Mouse (Mus musculus): Measurements from ENCODE around the gene Nyap2. TPM values are rescaled to one million over a fixed set of nuclear protein-coding genes. Genes with fewer than 3 reads are reported as not detected.
"Not testable (repeated sequence)": the region's sequence is repeated elsewhere in the genome, so short reads cannot be mapped to it uniquely, and the experiment has no call there.

The Nyap2 gene
- polyA plus RNA-seq, 1 experiment from 2014 or later = 0.42 TPM

DNA sequence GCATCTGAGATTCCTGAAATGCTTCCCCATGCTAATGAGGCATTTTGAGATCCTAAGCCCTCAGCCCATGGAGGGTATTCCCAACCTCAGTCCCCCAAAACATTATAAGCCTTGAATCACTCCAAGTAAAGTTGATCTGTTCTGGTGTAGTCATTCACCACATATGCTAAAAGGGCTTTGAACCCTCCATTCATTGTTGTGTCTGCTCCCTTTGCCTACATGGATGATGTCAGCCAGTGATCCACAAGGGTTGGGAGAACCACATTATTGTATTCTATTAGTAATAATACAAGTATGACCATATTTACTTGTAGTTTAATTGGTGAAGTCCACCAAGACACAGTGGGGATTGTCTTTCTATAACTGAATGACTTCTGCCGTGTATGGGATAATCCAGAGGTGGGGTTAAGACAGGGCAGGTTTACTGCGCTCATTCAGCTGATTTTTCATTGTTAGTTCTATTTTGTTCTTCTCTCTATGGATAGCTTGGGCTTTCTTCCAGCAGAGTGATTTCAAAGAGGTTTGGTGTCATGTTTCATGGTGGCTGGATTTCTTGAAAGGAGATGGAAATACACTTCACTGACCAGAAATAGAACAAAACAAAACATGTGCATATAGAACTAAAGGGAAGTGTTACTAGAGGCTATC is 155.1 kb downstream of the Nyap2 start:
- no peak overlapping the region for H3K27ac ChIP-seq (replicated peaks)
- H3K9me3 ChIP-seq (replicated peaks) = no peaks in the 10 kb centered on the region
- no peak for DNase-seq (ENCODE audit: low spot score)
- no peak overlapping the region for H3K4me3 ChIP-seq
- H3K36me3 ChIP-seq = no peaks in the 10 kb centered on the region
- WGBS = 24% methylated on average over 2 of the region's 2 CpGs
- peaks cover 19% of the 10 kb centered on the region for H3K4me1 ChIP-seq
- H3K27me3 ChIP-seq (ENCODE audit: low read depth, poor library complexity, severe bottlenecking) = no peaks in the 10 kb centered on the region

- not testable (repeated sequence) for H3K36me3 ChIP-seq; H3K27ac ChIP-seq (replicated peaks); H3K27me3 ChIP-seq (ENCODE audit: low read depth, poor library complexity, severe bottlenecking); DNase-seq (ENCODE audit: low spot score); H3K9me3 ChIP-seq (replicated peaks); H3K4me3 ChIP-seq
- WGBS = 68% methylated on average over 5 of the region's 5 CpGs
- peaks cover 19% of the 10 kb centered on the region for H3K4me1 ChIP-seq
These were observed 155.6 kb downstream of the Nyap2 start for GRCm38 (mm10) chr1:81232407-81232789.

DNA sequence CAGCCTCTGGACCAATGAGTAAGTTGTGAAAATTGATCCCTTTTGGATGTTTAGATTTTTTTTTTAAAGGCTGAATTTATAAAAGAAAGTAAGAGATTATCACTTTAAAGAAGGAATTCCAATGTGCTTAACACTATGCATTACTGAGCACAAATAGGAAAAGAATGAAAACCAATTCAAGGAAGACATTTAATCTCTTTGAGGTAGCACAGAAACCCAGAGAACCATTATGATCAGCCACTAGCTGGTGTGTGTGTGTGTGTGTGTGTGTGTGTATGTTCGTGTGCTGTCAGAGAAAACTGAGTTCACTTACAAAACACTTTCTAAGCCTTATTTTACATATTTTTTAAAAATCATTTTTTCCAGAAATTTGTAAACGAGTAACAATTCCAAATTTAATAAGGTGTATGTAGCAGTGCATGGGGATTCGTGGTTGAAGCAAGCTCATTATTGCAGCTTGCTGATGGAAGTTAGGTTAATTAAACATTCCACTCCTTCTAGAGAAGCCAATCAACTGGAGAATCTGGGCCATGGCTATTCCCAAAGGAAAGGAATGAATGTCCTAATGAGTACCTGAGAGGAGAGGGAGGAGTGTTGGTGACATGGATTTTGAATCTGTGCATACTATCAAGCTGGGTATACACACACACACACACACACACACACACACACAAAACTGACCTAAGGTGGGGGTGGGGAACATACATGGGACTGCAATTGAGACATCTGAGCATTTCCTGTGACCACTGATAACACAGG is 171.9 kb downstream of the Nyap2 start:
- 71% methylated on average over 3 of the region's 3 CpGs for WGBS
- Histone ChIP-seq H3K4me3 (no peak overlapping the region), H3K9me3 (replicated peaks) (no peaks in the 10 kb centered on the region)

DNA sequence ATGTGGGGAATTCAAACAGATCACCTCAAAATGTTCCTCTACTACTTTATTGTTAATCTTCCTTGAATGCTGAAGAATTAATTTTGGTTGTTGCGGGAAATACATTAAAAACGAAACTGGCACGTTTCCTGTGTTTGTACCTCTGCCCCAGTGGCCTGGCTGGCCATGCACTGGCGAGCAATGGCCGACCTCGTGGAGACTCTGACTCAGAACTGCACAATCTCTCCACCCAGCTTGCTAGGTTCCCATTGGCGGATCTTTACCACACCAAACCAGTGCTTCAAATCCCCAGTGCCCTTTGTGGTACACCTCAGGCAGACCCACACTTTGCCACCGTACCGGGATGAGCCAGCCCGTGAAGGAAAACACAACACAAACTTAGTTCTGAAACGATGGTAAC is 173.3 kb downstream of the Nyap2 start:
- Histone ChIP-seq H3K27ac (replicated peaks) (no peak overlapping the region), H3K9me3 (replicated peaks) (no peaks in the 10 kb centered on the region), H3K27me3 (ENCODE audit: low read depth, poor library complexity, severe bottlenecking) (no peaks in the 10 kb centered on the region), H3K36me3 (no peaks in the 10 kb centered on the region), H3K4me1 (peaks cover 5% of the 10 kb centered on the region; the same call in 1 of the 2 replicates), H3K4me3 (no peak overlapping the region)
- WGBS = 95% methylated on average over 11 of the region's 11 CpGs
- DNase-seq (ENCODE audit: low spot score) = no peak

More for the DNA sequence above, 171.9 kb downstream of the Nyap2 start:
- Histone ChIP-seq H3K36me3 (no peaks in the 10 kb centered on the region), H3K27me3 (ENCODE audit: low read depth, poor library complexity, severe bottlenecking) (no peaks in the 10 kb centered on the region), H3K4me1 (peaks cover 5% of the 10 kb centered on the region; the same call in 1 of the 2 replicates), H3K27ac (replicated peaks) (no peak overlapping the region)
- no peak for DNase-seq (ENCODE audit: low spot score)

GRCm38 (mm10) chr1:81266441-81266840 is 189.7 kb downstream of the Nyap2 start:
- 77% methylated on average over 3 of the region's 3 CpGs for WGBS
- no peak overlapping the region for H3K27ac ChIP-seq (replicated peaks)
- H3K4me3 ChIP-seq = no peak overlapping the region

DNA sequence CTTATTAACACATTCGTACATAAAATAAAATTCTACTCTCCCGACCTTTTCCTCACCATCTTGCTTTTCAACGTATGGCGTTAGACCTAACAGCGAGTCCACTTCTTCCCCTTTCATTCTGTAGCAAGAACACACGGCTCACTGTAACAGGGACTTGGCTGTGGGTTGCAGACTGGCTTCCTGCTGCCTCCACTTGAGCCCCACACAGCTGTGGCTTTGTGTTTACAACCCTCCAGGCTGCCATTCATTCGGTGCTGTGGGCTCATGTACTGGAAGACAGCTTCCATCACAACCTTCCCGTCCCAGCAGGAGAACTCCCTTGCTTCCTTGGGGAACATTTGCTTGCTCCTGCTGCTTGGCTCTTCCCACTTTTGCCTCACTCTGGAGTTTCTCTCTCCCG is 204.2 kb downstream of the Nyap2 start:
- H3K4me3 ChIP-seq = no peak overlapping the region
- no peaks in the 10 kb centered on the region for H3K36me3 ChIP-seq
- H3K4me1 ChIP-seq = no peaks in the 10 kb centered on the region
- H3K27me3 ChIP-seq (ENCODE audit: low read depth, poor library complexity, severe bottlenecking) = no peaks in the 10 kb centered on the region
- DNase-seq (ENCODE audit: low spot score) = no peak
- H3K9me3 ChIP-seq (replicated peaks) = no peaks in the 10 kb centered on the region
- 55% methylated on average over 9 of the region's 9 CpGs for WGBS
- H3K27ac ChIP-seq (replicated peaks) = no peak overlapping the region

More at GRCm38 (mm10) chr1:81266441-81266840, 189.7 kb downstream of the Nyap2 start:
- Histone ChIP-seq H3K4me1 (peaks cover 12% of the 10 kb centered on the region; the same call in 1 of the 2 replicates), H3K27me3 (ENCODE audit: low read depth, poor library complexity, severe bottlenecking) (no peaks in the 10 kb centered on the region), H3K36me3 (no peaks in the 10 kb centered on the region), H3K9me3 (replicated peaks) (no peaks in the 10 kb centered on the region)
- DNase-seq (ENCODE audit: low spot score) = no peak

- Histone ChIP-seq H3K4me3 (no peak overlapping the region), H3K27ac (replicated peaks) (no peak overlapping the region), H3K27me3 (ENCODE audit: low read depth, poor library complexity, severe bottlenecking) (no peaks in the 10 kb centered on the region), H3K4me1 (no peaks in the 10 kb centered on the region), H3K9me3 (replicated peaks) (no peaks in the 10 kb centered on the region), H3K36me3 (no peaks in the 10 kb centered on the region)
- WGBS = 79% methylated on average over 3 of the region's 3 CpGs
- no peak for DNase-seq (ENCODE audit: low spot score)
These were observed 208.9 kb downstream of the Nyap2 start for GRCm38 (mm10) chr1:81285633-81286032.

- Histone ChIP-seq H3K27me3 (ENCODE audit: low read depth, poor library complexity, severe bottlenecking) (no peaks in the 10 kb centered on the region), H3K4me1 (no peaks in the 10 kb centered on the region), H3K36me3 (no peaks in the 10 kb centered on the region), H3K27ac (replicated peaks) (no peak overlapping the region), H3K9me3 (replicated peaks) (no peaks in the 10 kb centered on the region), H3K4me3 (no peak overlapping the region)
- DNase-seq (ENCODE audit: low spot score) = peak; percentile 20
These were observed 210.3 kb downstream of the Nyap2 start for GRCm38 (mm10) chr1:81287088-81287487.

DNA sequence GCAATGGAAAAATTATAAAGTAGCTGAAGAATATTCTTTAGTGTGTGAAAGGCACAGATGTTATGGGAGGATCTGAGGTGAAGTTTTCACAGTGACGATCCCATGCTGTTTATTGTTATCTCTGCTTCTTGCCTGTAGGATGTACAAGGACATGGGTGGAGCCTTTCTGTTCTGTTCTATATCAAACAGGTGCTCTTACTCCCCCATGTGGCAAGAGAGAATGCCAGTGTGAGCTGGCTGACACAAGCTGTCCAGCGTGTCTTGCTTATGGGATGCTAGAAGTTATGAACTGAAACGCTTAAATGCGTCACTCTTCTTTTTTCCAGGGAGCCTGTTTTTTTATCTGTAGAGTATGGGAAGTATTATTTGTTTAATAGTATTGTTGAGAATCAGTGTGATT is 224.0 kb downstream of the Nyap2 start:
- no peaks in the 10 kb centered on the region for H3K36me3 ChIP-seq
- H3K4me1 ChIP-seq = no peaks in the 10 kb centered on the region
- no peak overlapping the region for H3K4me3 ChIP-seq
- H3K27me3 ChIP-seq (ENCODE audit: low read depth, poor library complexity, severe bottlenecking) = no peaks in the 10 kb centered on the region
- 56% methylated on average over 4 of the region's 4 CpGs for WGBS
- H3K9me3 ChIP-seq (replicated peaks) = no peaks in the 10 kb centered on the region
- DNase-seq (ENCODE audit: low spot score) = no peak
- no peak overlapping the region for H3K27ac ChIP-seq (replicated peaks)

GRCm38 (mm10) chr1:81301661-81302060 is 224.9 kb downstream of the Nyap2 start:
- Histone ChIP-seq H3K4me3 (no peak overlapping the region), H3K27ac (replicated peaks) (no peak overlapping the region), H3K9me3 (replicated peaks) (no peaks in the 10 kb centered on the region), H3K27me3 (ENCODE audit: low read depth, poor library complexity, severe bottlenecking) (no peaks in the 10 kb centered on the region), H3K36me3 (no peaks in the 10 kb centered on the region), H3K4me1 (no peaks in the 10 kb centered on the region)
- 13% methylated on average over 2 of the region's 2 CpGs for WGBS
- DNase-seq (ENCODE audit: low spot score) = no peak

GRCm38 (mm10) chr1:81303389-81303788 is 226.6 kb downstream of the Nyap2 start:
- no peaks in the 10 kb centered on the region for H3K9me3 ChIP-seq (replicated peaks)
- 69% methylated on average over 3 of the region's 3 CpGs for WGBS
- DNase-seq (ENCODE audit: low spot score) = no peak
- H3K27ac ChIP-seq (replicated peaks) = no peak overlapping the region
- no peaks in the 10 kb centered on the region for H3K36me3 ChIP-seq
- H3K27me3 ChIP-seq (ENCODE audit: low read depth, poor library complexity, severe bottlenecking) = no peaks in the 10 kb centered on the region
- no peaks in the 10 kb centered on the region for H3K4me1 ChIP-seq
- no peak overlapping the region for H3K4me3 ChIP-seq

DNA sequence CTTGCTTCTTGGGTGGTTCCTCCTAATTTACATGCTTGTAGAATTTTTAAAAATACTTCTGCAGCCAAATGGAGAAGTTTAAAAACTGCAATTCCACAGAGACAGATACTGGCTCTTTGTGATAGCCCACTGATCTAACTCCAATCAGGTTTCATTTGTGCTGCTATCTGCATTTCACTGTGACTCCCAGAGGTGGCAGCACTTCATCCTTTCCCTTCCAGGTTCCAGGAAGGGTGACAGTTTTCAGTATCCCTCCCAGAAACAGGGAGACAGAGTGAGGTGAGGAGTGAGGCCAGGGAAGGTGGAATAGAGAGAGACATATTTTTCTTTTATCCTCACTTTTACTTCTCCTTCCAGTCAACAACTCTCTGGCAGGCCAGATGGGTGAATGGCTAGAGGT is 230.7 kb downstream of the Nyap2 start:
- Histone ChIP-seq H3K27me3 (ENCODE audit: low read depth, poor library complexity, severe bottlenecking) (no peaks in the 10 kb centered on the region), H3K4me3 (no peak overlapping the region), H3K4me1 (no peaks in the 10 kb centered on the region), H3K36me3 (no peaks in the 10 kb centered on the region), H3K27ac (replicated peaks) (no peak overlapping the region), H3K9me3 (replicated peaks) (no peaks in the 10 kb centered on the region)
- DNase-seq (ENCODE audit: low spot score) = no peak

DNA sequence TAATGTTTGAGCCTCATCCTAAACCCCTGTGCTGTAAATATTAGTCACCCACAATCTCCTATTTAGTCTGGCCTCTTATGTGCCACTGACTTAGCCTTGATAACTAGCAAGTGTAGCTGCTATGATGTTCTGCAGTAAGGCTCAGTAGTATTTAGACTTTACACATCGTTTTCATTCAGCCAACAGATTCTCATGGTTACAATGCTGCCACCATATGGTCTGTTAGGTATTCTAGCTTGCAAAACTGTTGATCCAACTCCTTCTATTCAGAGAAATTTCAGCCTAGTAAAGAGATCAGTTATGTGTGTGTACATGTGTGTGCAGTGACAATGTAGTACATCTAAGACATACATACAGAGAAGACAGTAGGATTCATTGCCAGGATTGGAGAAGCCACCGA is 231.2 kb downstream of the Nyap2 start:
- no peak overlapping the region for H3K4me3 ChIP-seq
- no peaks in the 10 kb centered on the region for H3K9me3 ChIP-seq (replicated peaks)
- no peaks in the 10 kb centered on the region for H3K36me3 ChIP-seq
- H3K27ac ChIP-seq (replicated peaks) = no peak overlapping the region
- 73% methylated on average over 2 of the region's 2 CpGs for WGBS
- H3K27me3 ChIP-seq (ENCODE audit: low read depth, poor library complexity, severe bottlenecking) = no peaks in the 10 kb centered on the region
- DNase-seq (ENCODE audit: low spot score) = no peak
- H3K4me1 ChIP-seq = no peaks in the 10 kb centered on the region
